Mouse (Mus musculus): Measurements from ENCODE around the gene Olfr1418. TPM values are rescaled to one million over a fixed set of nuclear protein-coding genes. Genes with fewer than 3 reads are reported as not detected.

The Olfr1418 gene
- polyA plus RNA-seq, 1 experiment = not detected

DNA sequence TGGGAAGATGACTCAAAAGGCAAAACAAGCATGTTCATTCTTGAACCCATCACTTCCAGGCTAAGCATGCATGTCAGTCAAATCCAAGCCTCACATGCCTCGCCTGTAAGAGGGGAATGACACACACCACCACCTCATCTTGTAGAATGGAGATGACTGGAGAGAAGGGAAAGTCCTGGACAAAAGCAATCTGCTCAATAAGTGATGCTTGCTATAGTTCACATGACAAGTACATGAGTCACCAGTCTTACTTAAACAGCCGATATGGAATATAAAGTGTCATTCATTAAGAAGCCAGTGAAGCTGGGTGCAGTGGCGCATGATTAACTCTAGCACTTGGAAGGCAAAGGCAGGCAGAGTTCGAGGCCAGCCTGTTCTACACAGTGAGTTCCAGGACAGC lies 47.7 kb downstream of the Olfr1418 start:
- H3K4me3 ChIP-seq (replicated peaks; ENCODE audit: extremely low read depth, low read depth, low read length) = no peak overlapping the region
- TF ChIP-seq POLR2A (IDR thresholded peaks at IDR 0.05; ENCODE audit: borderline replicate concordance, extremely low read depth, low read depth, low read length) = no peak
- no peak for TF ChIP-seq CTCF (IDR thresholded peaks at IDR 0.05; ENCODE audit: insufficient read depth, low read length)
- 50% methylated on average over 4 of the region's 4 CpGs for WGBS
- DNase-seq = no peak
- peaks cover 30% of the 10 kb centered on the region for H3K4me1 ChIP-seq (ENCODE audit: control insufficient read depth, insufficient read depth, low read length)

DNA sequence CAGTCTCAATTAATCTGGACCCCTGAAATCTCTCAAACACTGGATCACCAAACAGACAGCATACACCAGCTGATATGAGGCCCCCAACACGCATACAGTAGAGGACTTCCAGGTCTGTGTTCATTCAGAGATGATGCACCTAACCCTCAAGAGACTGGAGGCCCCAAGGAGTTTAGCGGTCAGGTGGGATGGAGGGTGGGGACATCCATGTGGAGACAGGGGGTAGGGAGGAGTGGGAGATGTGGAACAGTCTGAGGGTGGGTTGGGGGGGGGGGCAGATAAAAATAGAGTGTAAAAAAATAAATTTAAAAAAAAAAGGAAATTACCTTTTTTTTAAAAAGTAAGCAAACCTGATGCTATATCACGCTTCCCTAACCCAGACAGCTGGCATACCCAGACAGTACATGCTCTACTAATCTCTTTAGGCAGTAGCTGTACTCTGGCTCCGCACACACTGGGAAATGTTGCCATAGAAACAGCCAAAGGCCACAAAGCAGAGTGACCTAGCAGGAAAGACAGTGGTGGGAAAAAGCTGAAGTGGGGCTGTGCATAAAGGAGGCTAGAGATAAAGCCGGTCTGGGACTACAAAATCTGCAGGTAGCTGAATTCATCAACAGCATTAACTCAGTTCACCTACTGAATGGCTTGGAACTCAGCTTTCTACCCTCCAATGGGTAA lies 49.0 kb downstream of the Olfr1418 start:
- no peak overlapping the region for H3K4me3 ChIP-seq (replicated peaks; ENCODE audit: extremely low read depth, low read depth, low read length)
- no peak for DNase-seq
- peaks cover 39% of the 10 kb centered on the region for H3K4me1 ChIP-seq (ENCODE audit: control insufficient read depth, insufficient read depth, low read length)
- WGBS = 58% methylated on average over 5 of the region's 5 CpGs
- TF ChIP-seq CTCF (IDR thresholded peaks at IDR 0.05; ENCODE audit: insufficient read depth, low read length) = no peak
- no peak for TF ChIP-seq POLR2A (IDR thresholded peaks at IDR 0.05; ENCODE audit: borderline replicate concordance, extremely low read depth, low read depth, low read length)

DNA sequence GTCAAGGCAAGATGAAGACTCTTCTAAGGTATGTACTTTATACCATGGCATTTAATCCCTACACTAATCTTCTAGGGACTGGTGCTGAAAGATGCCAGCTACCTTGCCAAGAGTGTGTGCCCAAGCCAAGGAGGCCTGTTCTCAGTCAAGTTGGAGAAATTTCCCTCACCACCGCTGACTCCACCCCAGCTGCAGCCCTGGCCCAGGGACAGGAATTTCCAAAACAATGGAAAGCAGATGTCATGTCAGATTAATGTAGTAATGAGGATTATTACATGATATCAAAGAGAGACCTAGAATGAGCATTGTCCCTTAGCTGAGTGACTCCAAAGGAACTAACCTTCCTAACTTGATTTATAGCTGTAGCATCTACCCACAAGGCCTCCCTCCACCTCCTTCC lies 50.0 kb downstream of the Olfr1418 start:
- DNase-seq = no peak
- no peak for TF ChIP-seq POLR2A (IDR thresholded peaks at IDR 0.05; ENCODE audit: borderline replicate concordance, extremely low read depth, low read depth, low read length)
- TF ChIP-seq CTCF (IDR thresholded peaks at IDR 0.05; ENCODE audit: insufficient read depth, low read length) = no peak
- WGBS = 35% methylated on average over 1 of the region's 1 CpGs
- Histone ChIP-seq H3K4me3 (replicated peaks; ENCODE audit: extremely low read depth, low read depth, low read length) (no peak overlapping the region), H3K4me1 (ENCODE audit: control insufficient read depth, insufficient read depth, low read length) (peaks cover 40% of the 10 kb centered on the region)

DNA sequence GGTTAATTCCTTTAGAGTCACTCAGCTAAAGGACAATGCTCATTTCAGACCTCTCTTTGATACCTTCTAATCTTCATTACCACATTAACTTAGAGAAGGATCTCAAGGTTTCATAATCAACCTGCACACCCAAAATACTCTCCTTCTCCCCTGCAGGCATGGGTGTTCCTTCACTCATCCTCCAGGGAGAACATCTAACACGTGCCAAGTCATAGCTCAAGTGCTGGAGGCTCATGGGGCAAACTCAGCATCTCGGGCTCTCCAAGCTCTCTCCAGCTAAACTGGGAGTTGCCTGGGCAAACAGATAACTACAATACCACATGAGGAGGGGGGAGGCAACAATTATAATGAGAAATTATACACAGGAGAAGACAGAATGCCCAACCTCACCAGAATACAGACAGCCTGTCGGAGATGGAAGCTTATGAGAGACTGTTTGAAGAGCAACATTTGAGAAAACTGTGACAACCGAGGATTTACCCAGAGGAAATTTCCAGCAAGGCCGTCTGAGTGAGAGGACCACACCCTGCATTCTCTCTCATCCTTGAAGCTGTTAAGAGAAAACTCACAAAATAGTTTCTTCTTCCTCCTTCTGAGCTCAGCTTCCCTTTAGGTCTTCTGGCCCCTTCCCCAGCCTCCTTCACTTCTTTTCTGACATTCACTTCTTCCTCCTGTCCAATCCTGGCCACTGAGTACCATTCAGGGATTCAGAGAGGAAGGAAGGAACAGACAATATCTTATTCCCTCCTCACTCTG lies 50.7 kb downstream of the Olfr1418 start:
- DNase-seq = no peak

DNA sequence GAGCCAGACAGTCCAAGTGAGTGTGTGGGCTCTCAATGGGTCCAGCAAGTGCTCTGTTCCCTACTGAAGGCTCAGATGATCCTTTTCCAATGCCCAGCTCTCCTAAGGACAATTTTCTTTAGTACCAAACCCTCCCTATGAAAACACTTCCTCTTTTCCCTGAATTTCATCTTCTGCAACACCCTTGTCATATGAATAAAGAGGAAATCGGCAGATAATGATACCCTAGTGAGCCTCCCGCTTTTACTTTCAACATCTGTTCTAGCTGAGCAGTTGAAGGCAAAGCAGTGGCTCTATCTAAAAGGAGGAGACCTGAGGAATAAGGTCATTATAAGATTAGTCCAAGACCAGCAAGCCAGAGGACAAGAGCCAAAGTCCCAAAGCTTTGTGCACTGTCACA lies 52.4 kb downstream of the Olfr1418 start:
- DNase-seq = no peak
- TF ChIP-seq CTCF (IDR thresholded peaks at IDR 0.05; ENCODE audit: insufficient read depth, low read length) (no peak), POLR2A (IDR thresholded peaks at IDR 0.05; ENCODE audit: borderline replicate concordance, extremely low read depth, low read depth, low read length) (no peak)
- peaks cover 39% of the 10 kb centered on the region for H3K4me1 ChIP-seq (ENCODE audit: control insufficient read depth, insufficient read depth, low read length)
- H3K4me3 ChIP-seq (replicated peaks; ENCODE audit: extremely low read depth, low read depth, low read length) = no peak overlapping the region
- 58% methylated on average over 2 of the region's 2 CpGs for WGBS

More for the DNA sequence above, 50.7 kb downstream of the Olfr1418 start:
- Histone ChIP-seq H3K4me3 (replicated peaks; ENCODE audit: extremely low read depth, low read depth, low read length) (no peak overlapping the region), H3K4me1 (ENCODE audit: control insufficient read depth, insufficient read depth, low read length) (peaks cover 38% of the 10 kb centered on the region)
- no peak for TF ChIP-seq CTCF (IDR thresholded peaks at IDR 0.05; ENCODE audit: insufficient read depth, low read length)
- 31% methylated on average over 5 of the region's 5 CpGs for WGBS

DNA sequence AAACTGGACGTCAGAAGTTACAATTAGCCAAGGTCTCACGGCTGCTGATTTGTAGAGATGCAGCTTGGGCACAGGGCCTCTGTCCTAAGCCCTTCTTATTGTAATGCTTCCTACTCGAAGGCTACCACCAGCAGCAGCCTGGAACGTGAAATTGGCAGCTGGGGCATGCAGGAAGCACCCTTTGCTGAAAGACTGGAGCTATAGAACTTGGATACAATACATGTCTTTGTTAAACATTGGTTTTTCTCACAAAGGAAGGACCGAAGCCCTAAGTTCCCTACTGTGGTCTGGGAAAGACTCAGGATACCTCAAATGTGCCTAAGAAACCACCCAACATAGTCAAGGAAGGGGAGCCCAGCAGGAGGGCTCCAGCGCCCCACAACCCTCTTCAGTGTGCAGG lies 53.0 kb downstream of the Olfr1418 start:
- 47% methylated on average over 6 of the region's 6 CpGs for WGBS
- TF ChIP-seq CTCF (IDR thresholded peaks at IDR 0.05; ENCODE audit: insufficient read depth, low read length) (no peak), POLR2A (IDR thresholded peaks at IDR 0.05; ENCODE audit: borderline replicate concordance, extremely low read depth, low read depth, low read length) (no peak)
- Histone ChIP-seq H3K4me3 (replicated peaks; ENCODE audit: extremely low read depth, low read depth, low read length) (no peak overlapping the region), H3K4me1 (ENCODE audit: control insufficient read depth, insufficient read depth, low read length) (peaks cover 34% of the 10 kb centered on the region)
- no peak for DNase-seq

DNA sequence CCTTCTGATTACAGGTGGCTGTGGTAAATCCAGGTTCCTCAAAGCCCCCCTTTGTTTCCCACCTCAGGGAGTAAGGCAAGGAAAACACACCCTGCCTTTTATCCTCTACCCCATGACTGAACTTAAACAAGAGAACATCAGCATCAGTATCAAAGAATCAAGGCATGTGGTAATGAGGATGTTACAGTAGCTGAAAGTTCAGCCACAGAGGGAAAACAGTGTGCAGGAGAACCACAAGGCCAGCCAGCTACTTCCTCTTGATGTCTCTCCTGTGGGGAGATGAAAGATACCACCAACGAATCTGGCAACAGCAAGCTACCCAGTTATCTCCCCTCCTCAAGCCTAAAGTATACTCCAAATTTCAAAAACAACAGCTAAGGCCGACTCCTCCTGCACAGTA lies 53.6 kb downstream of the Olfr1418 start:
- Histone ChIP-seq H3K4me3 (replicated peaks; ENCODE audit: extremely low read depth, low read depth, low read length) (no peak overlapping the region), H3K4me1 (ENCODE audit: control insufficient read depth, insufficient read depth, low read length) (peaks cover 33% of the 10 kb centered on the region)
- no peak for DNase-seq
- 31% methylated on average over 2 of the region's 2 CpGs for WGBS
- TF ChIP-seq CTCF (IDR thresholded peaks at IDR 0.05; ENCODE audit: insufficient read depth, low read length) (no peak), POLR2A (IDR thresholded peaks at IDR 0.05; ENCODE audit: borderline replicate concordance, extremely low read depth, low read depth, low read length) (no peak)

DNA sequence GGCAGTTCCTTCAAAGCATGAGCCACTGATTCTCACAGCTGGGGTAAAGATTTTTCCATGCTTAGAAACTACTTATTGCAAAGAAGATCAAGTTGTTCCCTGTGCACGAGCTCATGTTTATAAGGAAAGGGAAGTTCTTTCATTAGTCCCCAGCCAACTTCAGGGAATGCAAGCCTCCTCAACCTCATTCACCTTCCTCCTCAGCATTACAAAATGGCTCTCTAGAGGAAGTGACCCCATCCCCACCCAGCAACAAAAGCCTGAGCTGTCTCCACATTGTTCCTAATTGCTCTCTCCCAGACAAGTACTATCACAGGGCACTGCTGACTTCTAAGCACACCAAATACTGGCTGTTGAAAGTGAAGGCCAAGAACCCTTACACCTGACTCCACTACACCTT lies 56.4 kb downstream of the Olfr1418 start:
- peaks cover 23% of the 10 kb centered on the region for H3K4me1 ChIP-seq (ENCODE audit: control insufficient read depth, insufficient read depth, low read length)
- no peak overlapping the region for H3K4me3 ChIP-seq (replicated peaks; ENCODE audit: extremely low read depth, low read depth, low read length)
- DNase-seq = no peak
- WGBS = 13% methylated on average over 1 of the region's 1 CpGs
- TF ChIP-seq POLR2A (IDR thresholded peaks at IDR 0.05; ENCODE audit: borderline replicate concordance, extremely low read depth, low read depth, low read length) = no peak
- TF ChIP-seq CTCF (IDR thresholded peaks at IDR 0.05; ENCODE audit: insufficient read depth, low read length) = no peak

Other genes starting within 250 kb of the Olfr1418 start
- 0.05 and 0.14 TPM in 2 replicates for gene Ms4a2, start 237.3 kb downstream of the Olfr1418 start, polyA plus RNA-seq (2012; rRNA removed)
- gene Ms4a3, start 220.2 kb downstream of the Olfr1418 start, polyA plus RNA-seq (2012; rRNA removed) = not detected in 2 replicates
- not detected in 2 replicates for gene Oosp2, start 200.5 kb downstream of the Olfr1418 start, polyA plus RNA-seq (2012; rRNA removed)
- not detected in 2 replicates for gene Oosp1, start 169.9 kb downstream of the Olfr1418 start, polyA plus RNA-seq (2012; rRNA removed)
- gene Oosp3, start 164.0 kb downstream of the Olfr1418 start, polyA plus RNA-seq (2012; rRNA removed) = not detected in 2 replicates
- 0.14 and 0.18 TPM in 2 replicates for gene Gif, start 113.5 kb downstream of the Olfr1418 start, polyA plus RNA-seq (2012; rRNA removed)
- gene Mrpl16, start 90.7 kb downstream of the Olfr1418 start, polyA plus RNA-seq (2012; rRNA removed) = 4.8 and 6.6 TPM in 2 replicates
- gene Stx3, start 41.7 kb downstream of the Olfr1418 start, polyA plus RNA-seq (2012; rRNA removed) = 22.1 and 23.1 TPM in 2 replicates
- gene Olfr1417, start 21.8 kb downstream of the Olfr1418 start, polyA plus RNA-seq (2012; rRNA removed) = not detected in 2 replicates
- not detected in 2 replicates for gene Olfr1419, start 14.0 kb upstream of the Olfr1418 start, polyA plus RNA-seq (2012; rRNA removed)
- not detected in 2 replicates for gene Olfr1420, start 25.5 kb upstream of the Olfr1418 start, polyA plus RNA-seq (2012; rRNA removed)
- gene Patl1, start 51.3 kb upstream of the Olfr1418 start, polyA plus RNA-seq (2012; rRNA removed) = 12.6 and 15.9 TPM in 2 replicates
- 14.0 and 23.4 TPM in 2 replicates for gene Osbp, start 104.9 kb upstream of the Olfr1418 start, polyA plus RNA-seq (2012; rRNA removed)
- gene Olfr1423, start 180.3 kb upstream of the Olfr1418 start, polyA plus RNA-seq (2012; rRNA removed) = not detected in 2 replicates
- gene Olfr1424, start 201.6 kb upstream of the Olfr1418 start, polyA plus RNA-seq (2012; rRNA removed) = not detected in 2 replicates
- gene Olfr1425, start 216.7 kb upstream of the Olfr1418 start, polyA plus RNA-seq (2012; rRNA removed) = not detected in 2 replicates
- not detected in 2 replicates for gene Olfr1426, start 230.9 kb upstream of the Olfr1418 start, polyA plus RNA-seq (2012; rRNA removed)
- gene Olfr1427, start 242.3 kb upstream of the Olfr1418 start, polyA plus RNA-seq (2012; rRNA removed) = not detected in 2 replicates